In the genomic region with DNA sequence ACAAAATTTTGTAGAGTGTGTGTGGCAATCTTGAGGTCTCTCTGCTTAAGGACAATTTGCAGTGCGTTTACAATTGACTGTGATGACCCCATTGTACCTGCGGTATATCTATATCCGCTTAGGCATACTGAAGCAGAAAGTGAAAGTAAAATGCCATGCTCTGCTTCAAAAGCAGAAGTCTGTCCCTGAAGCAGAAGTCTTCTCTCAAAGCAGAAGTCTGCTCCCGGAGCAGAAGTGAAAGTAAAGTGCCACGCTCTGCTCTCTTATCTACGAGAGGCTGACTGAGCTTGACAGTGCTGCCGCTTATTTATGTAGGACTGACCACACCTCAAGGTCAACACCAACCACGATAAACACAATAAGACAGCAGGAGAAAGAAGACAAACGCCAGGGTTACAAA, we compare ENCODE assay signal across 14 mouse cellular contexts.
DNase-seq lines count a peak whose midpoint lies in the region; ATAC-seq and TF ChIP-seq lines count a peak whose summit lies in the region.
"Had no signal": no experiment of that assay in that cellular context is flagged by ENCODE, and none has a peak within 500 bp of the region (broad histone marks: within the 10 kb centered on the region; RNA-seq: fewer than 3 reads in every experiment).

No protein-coding gene starts in this region.

- no peaks in the 10 kb centered on the region for H3K27me3 ChIP-seq in liver, adult 2 months (ENCODE audit: control insufficient read depth, insufficient read depth, low read length)
- H3K27me3 ChIP-seq in liver, embryonic 11.5 days (replicated peaks; ENCODE audit: control insufficient read depth, insufficient read depth, low read length): no peaks in the 10 kb centered on the region
- no peaks in the 10 kb centered on the region for H3K27me3 ChIP-seq in C2C12 (ENCODE audit: control insufficient read depth, insufficient read depth, insufficient read length)
- no peaks in the 10 kb centered on the region for H3K27me3 ChIP-seq in forebrain, embryonic 14.5 days (replicated peaks; ENCODE audit: control insufficient read depth, insufficient read depth, low read length)
- no peaks in the 10 kb centered on the region for H3K27me3 ChIP-seq in forebrain, embryonic 11.5 days (ENCODE audit: control insufficient read depth, insufficient read depth, low read length)
- H3K27me3 ChIP-seq: lung, embryonic 15.5 days had no signal

- H3K4me1 ChIP-seq in liver, adult 2 months (ENCODE audit: control insufficient read depth, insufficient read depth, low read length): no peaks in the 10 kb centered on the region
- H3K4me1 ChIP-seq in liver, embryonic 11.5 days (replicated peaks; ENCODE audit: control insufficient read depth, insufficient read depth, low read length): no peaks in the 10 kb centered on the region
- no peaks in the 10 kb centered on the region for H3K4me1 ChIP-seq in forebrain, embryonic 14.5 days (ENCODE audit: control insufficient read depth, insufficient read depth, low read length)
- no peaks in the 10 kb centered on the region for H3K4me1 ChIP-seq in forebrain, embryonic 11.5 days (replicated peaks; ENCODE audit: control insufficient read depth, insufficient read depth, low read length)
- H3K4me1 ChIP-seq: lung, embryonic 15.5 days had no signal

- H3K79me2 ChIP-seq in liver, adult 2 months (ENCODE audit: control insufficient read depth, insufficient read depth, low read length): no peaks in the 10 kb centered on the region
- H3K79me2 ChIP-seq in C2C12 (ENCODE audit: control insufficient read depth, insufficient read depth): no peaks in the 10 kb centered on the region

- TF ChIP-seq POLR2A in liver, adult 2 months (IDR thresholded peaks at IDR 0.05; ENCODE audit: extremely low read depth, insufficient read depth, low read length): no peak

- 70% methylated on average over 9 of the region's 9 CpGs for WGBS in liver, adult 2 months
- 70% methylated on average over 9 of the region's 9 CpGs for WGBS in liver, embryonic 11.5 days
- 94% methylated on average over 9 of the region's 9 CpGs for WGBS in forebrain, embryonic 14.5 days
- 93% methylated on average over 9 of the region's 9 CpGs for WGBS in forebrain, embryonic 11.5 days

- H3K36me3 ChIP-seq in liver, adult 2 months (ENCODE audit: control insufficient read depth, insufficient read depth, low read length): no peaks in the 10 kb centered on the region
- no peaks in the 10 kb centered on the region for H3K36me3 ChIP-seq in liver, embryonic 11.5 days (ENCODE audit: control insufficient read depth, insufficient read depth, low read length)
- H3K36me3 ChIP-seq in C2C12 (ENCODE audit: control insufficient read depth, insufficient read depth): no peaks in the 10 kb centered on the region
- H3K36me3 ChIP-seq in forebrain, embryonic 14.5 days (ENCODE audit: control insufficient read depth, insufficient read depth, low read length): no peaks in the 10 kb centered on the region
- no peaks in the 10 kb centered on the region for H3K36me3 ChIP-seq in forebrain, embryonic 11.5 days (ENCODE audit: control insufficient read depth, insufficient read depth, low read length)
- H3K36me3 ChIP-seq: lung, embryonic 15.5 days had no signal

- H3K4me3 ChIP-seq in liver, adult 2 months (ENCODE audit: insufficient read depth, low read depth, low read length): no peak overlapping the region
- no peak overlapping the region for H3K4me3 ChIP-seq in liver, embryonic 11.5 days (ENCODE audit: low read depth, low read length)
- H3K4me3 ChIP-seq in C2C12 (ENCODE audit: insufficient read depth, poor library complexity, severe bottlenecking): peak overlapping the region; percentile 19
- H3K4me3 ChIP-seq in forebrain, embryonic 14.5 days (ENCODE audit: low read depth, low read length): no peak overlapping the region
- no peak overlapping the region for H3K4me3 ChIP-seq in forebrain, embryonic 11.5 days (ENCODE audit: low read depth, low read length)
- H3K4me3 ChIP-seq: lung, embryonic 15.5 days had no signal

- no peak overlapping the region for H3K27ac ChIP-seq in liver, adult 2 months (replicated peaks; ENCODE audit: insufficient read depth, low read depth, low read length)
- H3K27ac ChIP-seq in liver, embryonic 11.5 days (ENCODE audit: low read depth, low read length): no peak overlapping the region
- no peak overlapping the region for H3K27ac ChIP-seq in forebrain, embryonic 14.5 days (ENCODE audit: low read depth, low read length)
- H3K27ac ChIP-seq in forebrain, embryonic 11.5 days (ENCODE audit: low read depth, low read length): no peak overlapping the region
- H3K27ac ChIP-seq: lung, embryonic 15.5 days had no signal

- TF ChIP-seq CTCF in liver, adult 2 months (IDR thresholded peaks at IDR 0.05; ENCODE audit: low read depth, low read length): no peak
- TF ChIP-seq CTCF in C2C12 (IDR thresholded peaks at IDR 0.05; ENCODE audit: control insufficient read depth, insufficient read depth, insufficient read length): no peak

- H3K4me2 ChIP-seq in liver, embryonic 11.5 days: no peak overlapping the region
- H3K4me2 ChIP-seq in forebrain, embryonic 14.5 days (ENCODE audit: low read length): no peak overlapping the region
- H3K4me2 ChIP-seq in forebrain, embryonic 11.5 days (ENCODE audit: low read depth, low read length, severe bottlenecking): no peak overlapping the region
- H3K4me2 ChIP-seq: lung, embryonic 15.5 days had no signal

- H3K9me3 ChIP-seq in liver, embryonic 11.5 days (ENCODE audit: control insufficient read depth, low read length): no peaks in the 10 kb centered on the region
- H3K9me3 ChIP-seq in forebrain, embryonic 14.5 days (replicated peaks; ENCODE audit: control insufficient read depth, low read length): no peaks in the 10 kb centered on the region
- H3K9me3 ChIP-seq in forebrain, embryonic 11.5 days (ENCODE audit: control insufficient read depth, low read length): no peaks in the 10 kb centered on the region
- H3K9me3 ChIP-seq: lung, embryonic 15.5 days had no signal

- no peak overlapping the region for H3ac ChIP-seq in C2C12 (ENCODE audit: control insufficient read depth, insufficient read length, low read depth)

- peak; percentile 20 for DNase-seq in liver, adult 2 months (ENCODE audit: extremely low read depth, low read depth, low spot score)
- no peak for DNase-seq in liver, embryonic 11.5 days (ENCODE audit: low spot score)
- peak; percentile 13 for DNase-seq in MN1 (ENCODE audit: low spot score)
- DNase-seq in forebrain, embryonic 14.5 days (ENCODE audit: low spot score): no peak
- DNase-seq in forebrain, embryonic 11.5 days (ENCODE audit: low spot score): no peak
- no peak for DNase-seq in right cerebral cortex, adult 2 months (ENCODE audit: low spot score in 2 of 2)
- DNase-seq: gastrocnemius, postnatal 10 days; kidney, adult 2 months; layer of hippocampus, adult 9-11 months; thymus, postnatal 36 days had no signal

- H3K9ac ChIP-seq in liver, adult 2 months (ENCODE audit: low read depth, low read length): no peak overlapping the region
- H3K9ac ChIP-seq in liver, embryonic 11.5 days (ENCODE audit: low read depth, low read length): no peak overlapping the region
- no peak overlapping the region for H3K9ac ChIP-seq in forebrain, embryonic 14.5 days (ENCODE audit: low read length)
- no peak overlapping the region for H3K9ac ChIP-seq in forebrain, embryonic 11.5 days (ENCODE audit: low read length)
- H3K9ac ChIP-seq: lung, embryonic 15.5 days had no signal

- no peak for ATAC-seq in liver, embryonic 11.5 days (replicated peaks; ENCODE audit: low FRiP score)
- ATAC-seq in inflammation-experienced regulatory T-cells, adult 6 months: peak; percentile 98
- ATAC-seq in forebrain, embryonic 14.5 days: no peak
- ATAC-seq in forebrain, embryonic 11.5 days (replicated peaks; ENCODE audit: low FRiP score): no peak
- ATAC-seq: midbrain, embryonic 16.5 days had no signal

- H3K79me3 ChIP-seq in C2C12 (ENCODE audit: low read depth): no peaks in the 10 kb centered on the region

TF ChIP-seq in C2C12, 6 proteins besides CTCF, POLR2A, EP300 and RAD21:
- no peak for TF ChIP-seq MYOG (IDR thresholded peaks at IDR 0.05; ENCODE audit: control insufficient read depth, extremely low read depth, insufficient read length)
- no peak for TF ChIP-seq MYOD1 (IDR thresholded peaks at IDR 0.05; ENCODE audit: control insufficient read depth, insufficient read length, low read depth)
- TF ChIP-seq USF1 (IDR thresholded peaks at IDR 0.05; ENCODE audit: low read depth): no peak
- no peak for TF ChIP-seq MAX (IDR thresholded peaks at IDR 0.05)
- no peak for TF ChIP-seq CEBPB (IDR thresholded peaks at IDR 0.05; ENCODE audit: low read depth)
- no peak for TF ChIP-seq FOSL1 (IDR thresholded peaks at IDR 0.05; ENCODE audit: insufficient read depth, low read length, poor library complexity, severe bottlenecking)

Comparison
In these comparisons a context has a peak if more than half of its experiments do, and no peak if none do; other contexts are left out.
1. DNase-seq: peak in liver, adult 2 months (single experiment) and MN1 (single experiment); none in liver, embryonic 11.5 days (single experiment), forebrain, embryonic 14.5 days (single experiment), forebrain, embryonic 11.5 days (single experiment) and right cerebral cortex, adult 2 months (0 of 2).